Mouse (Mus musculus): Measurements from ENCODE around the gene Pbld2.

GRCm38 (mm10) chr10:63038571-63039320 is 14.6 kb downstream of the Pbld2 start:
- no peak for TF ChIP-seq CTCF (IDR thresholded peaks at IDR 0.05; ENCODE audit: low read depth)
- TF ChIP-seq EP300 (IDR thresholded peaks at IDR 0.05; ENCODE audit: low read depth), result no peak
